In genomic region chr14:48990471-48991143, GRCm38 (mm10) we compare ENCODE assay signal across 9 mouse cellular contexts.
DNase-seq lines count a peak whose midpoint lies in the region; ATAC-seq and TF ChIP-seq lines count a peak whose summit lies in the region.
"Had no signal": no experiment of that assay in that cellular context is flagged by ENCODE, and none has a peak within 500 bp of the region (broad histone marks: within the 10 kb centered on the region; RNA-seq: fewer than 3 reads in every experiment).

No protein-coding gene starts in this region.

- no peak for ATAC-seq in liver, embryonic 14.5 days (ENCODE audit: insufficient read depth)

- DNase-seq in Muller cell, postnatal 12 days (ENCODE audit: inconsistent ontology term): peak; percentile 82
- peak; percentile 85 to 86 for DNase-seq in cerebellum, postnatal 10 days
- DNase-seq in forelimb bud, embryonic 11.5 days (ENCODE audit: low read depth, low spot score): peak; percentile 67
- peak; percentile 46 for DNase-seq in heart, postnatal 36 days
- peak; percentile 67 to 75 for DNase-seq in kidney, postnatal 4 days
- DNase-seq in liver, embryonic 14.5 days (ENCODE audit: low read depth in 3 of 3, low spot score in 3 of 3): no peak
- DNase-seq in ovary, adult 18-20 months (ENCODE audit: low spot score): peak; percentile 17
- no peak for DNase-seq in spleen, postnatal 4 days (ENCODE audit: low spot score in 2 of 2)

- no peak overlapping the region for H3K4me3 ChIP-seq in liver, embryonic 14.5 days (ENCODE audit: insufficient read depth in 1 of 2, low read depth in 2 of 2, low read length in 2 of 2)

- no peaks in the 10 kb centered on the region for H3K27me3 ChIP-seq in liver, embryonic 14.5 days (ENCODE audit: control insufficient read depth, insufficient read depth, low read length)
- H3K27me3 ChIP-seq: CH12.LX had no signal

- no peak overlapping the region for H3K4me2 ChIP-seq in liver, embryonic 14.5 days (ENCODE audit: low read depth)

- no peaks in the 10 kb centered on the region for H3K36me3 ChIP-seq in liver, embryonic 14.5 days (replicated peaks; ENCODE audit: control insufficient read depth, insufficient read depth, low read depth)

- H3K27ac ChIP-seq in liver, embryonic 14.5 days: no peak overlapping the region

- 20% methylated on average over 17 of the region's 17 CpGs for WGBS in liver, embryonic 14.5 days (ENCODE audit: insufficient replicate concordance)

- H3K9me3 ChIP-seq in liver, embryonic 14.5 days (ENCODE audit: control insufficient read depth, low read length): no peaks in the 10 kb centered on the region

- H3K4me1 ChIP-seq in liver, embryonic 14.5 days (replicated peaks; ENCODE audit: control insufficient read depth in 2 of 2, insufficient read depth in 2 of 2, low read length in 1 of 2): no peaks in the 10 kb centered on the region

- no peak overlapping the region for H3K9ac ChIP-seq in liver, embryonic 14.5 days (replicated peaks)

- TF ChIP-seq EP300 in liver, embryonic 14.5 days (IDR thresholded peaks at IDR 0.05; ENCODE audit: low read depth): no peak

- intact Hi-C loops in heart, postnatal 36 days (cut with DNase I): loop anchor here (5.0 kb wide), 1 partner anchor 468 kb away; no protein-coding TSS in a partner anchor

- TF ChIP-seq CTCF in liver, embryonic 14.5 days (IDR thresholded peaks at IDR 0.05; ENCODE audit: low read depth): 0 out of 2 replicates have a peak, but pooled peaks have one; percentile 29

Comparison
In these comparisons a context has a peak if more than half of its experiments do, and no peak if none do; other contexts are left out.
1. DNase-seq: peak in Muller cell, postnatal 12 days (single experiment), cerebellum, postnatal 10 days (2 of 2), forelimb bud, embryonic 11.5 days (single experiment), heart, postnatal 36 days (2 of 2), kidney, postnatal 4 days (2 of 2) and ovary, adult 18-20 months (single experiment); none in liver, embryonic 14.5 days (0 of 3) and spleen, postnatal 4 days (0 of 2).